15 mouse cellular contexts compared by ENCODE assay signal in the genomic region with DNA sequence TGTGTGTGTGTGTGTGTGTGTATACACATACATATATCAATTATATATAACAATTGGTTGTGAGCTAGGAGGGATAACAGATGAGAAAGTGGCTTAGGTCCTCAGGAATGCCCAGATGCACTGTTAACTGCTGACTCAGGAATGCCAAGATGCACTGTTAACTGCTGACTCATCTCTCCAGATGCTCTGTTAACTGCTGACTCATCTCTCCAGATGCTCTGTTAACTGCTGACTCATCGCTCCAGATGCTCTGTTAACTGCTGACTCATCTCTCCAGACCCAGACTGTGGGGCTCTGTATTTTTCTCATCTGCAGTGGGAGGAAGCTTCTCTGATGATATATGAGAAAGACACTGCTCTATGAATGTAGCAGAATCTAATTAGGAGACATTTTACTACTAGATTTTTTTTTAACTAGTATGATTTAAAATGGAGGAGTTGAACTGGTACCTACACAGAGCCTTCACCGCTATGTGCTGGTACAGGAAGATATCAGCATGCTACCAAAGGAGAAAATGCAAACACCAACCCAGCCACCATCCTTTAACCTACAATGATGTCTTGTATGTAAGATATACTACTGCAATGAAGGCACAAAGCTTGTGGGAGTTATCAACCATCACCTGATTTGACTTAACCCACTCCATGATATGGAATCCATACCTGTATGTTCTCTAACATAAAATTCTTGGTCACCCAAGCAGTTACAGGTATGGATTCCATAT.
A peak's percentile ranks its signal among the peaks of the same experiment; 100 is the strongest.
DNase-seq lines count a peak whose midpoint lies in the region; ATAC-seq lines count a peak whose summit lies in the region.
"Had no signal": no experiment of that assay in that cellular context is flagged by ENCODE, and none has a peak within 500 bp of the region (broad histone marks: within the 10 kb centered on the region; RNA-seq: fewer than 3 reads in every experiment).

No protein-coding gene starts in this region.

- no peaks in the 10 kb centered on the region for H3K9me3 ChIP-seq in kidney, embryonic 14.5 days (ENCODE audit: control insufficient read depth, low read length)
- H3K9me3 ChIP-seq: lung, embryonic 15.5 days; midbrain, embryonic 12.5 days; neural tube, embryonic 12.5 days had no signal

- no peaks in the 10 kb centered on the region for H3K36me3 ChIP-seq in kidney, embryonic 14.5 days (ENCODE audit: control insufficient read depth, insufficient read depth, low read length)
- H3K36me3 ChIP-seq: lung, embryonic 15.5 days; midbrain, embryonic 12.5 days; neural tube, embryonic 12.5 days had no signal

- no peak overlapping the region for H3K27ac ChIP-seq in kidney, embryonic 14.5 days (ENCODE audit: low read depth, low read length)
- H3K27ac ChIP-seq: gastrocnemius, adult 2 months; lung, embryonic 15.5 days; midbrain, embryonic 12.5 days; neural tube, embryonic 12.5 days had no signal

- H3K4me1 ChIP-seq in kidney, embryonic 14.5 days (ENCODE audit: control insufficient read depth, insufficient read depth, low read length) = no peaks in the 10 kb centered on the region
- H3K4me1 ChIP-seq: lung, embryonic 15.5 days; midbrain, embryonic 12.5 days; neural tube, embryonic 12.5 days had no signal

- 93% methylated on average over 2 of the region's 2 CpGs for WGBS in kidney, embryonic 14.5 days

- peak; percentile 91 for ATAC-seq in erythroid progenitor cell, adult 5-6 weeks (replicated peaks; ENCODE audit: low FRiP score, poor library complexity, severe bottlenecking)
- no peak for ATAC-seq in kidney, embryonic 14.5 days (ENCODE audit: low FRiP score, low TSS enrichment)

- no peak overlapping the region for H3K4me3 ChIP-seq in kidney, embryonic 14.5 days (ENCODE audit: low read length)
- H3K4me3 ChIP-seq: gastrocnemius, adult 2 months; lung, embryonic 15.5 days; midbrain, embryonic 12.5 days; neural tube, embryonic 12.5 days had no signal

- DNase-seq in adrenal gland, adult (ENCODE audit: inconsistent age in 2 of 2, low spot score in 1 of 2) = peak; percentile 4 to 21
- no peak for DNase-seq in adrenal gland, postnatal 14 days
- peak; percentile 41 for DNase-seq in right cerebral cortex, adult 18-20 months
- DNase-seq in right cerebral cortex, postnatal 10 days (ENCODE audit: low spot score in 2 of 2) = no peak
- DNase-seq in lung, postnatal 25 days (ENCODE audit: low spot score) = no peak
- no peak for DNase-seq in urinary bladder, adult 2 months (ENCODE audit: low spot score)
- DNase-seq: cerebellum, postnatal 36 days; gastrocnemius, adult 2 months; retina, postnatal 1 day; thymus, postnatal 25 days had no signal

- no peak overlapping the region for H3K4me2 ChIP-seq in kidney, embryonic 14.5 days (replicated peaks; ENCODE audit: low read depth, low read length)
- H3K4me2 ChIP-seq: lung, embryonic 15.5 days; midbrain, embryonic 12.5 days; neural tube, embryonic 12.5 days had no signal

- no peak overlapping the region for H3K9ac ChIP-seq in kidney, embryonic 14.5 days (ENCODE audit: low read depth, low read length)
- H3K9ac ChIP-seq: lung, embryonic 15.5 days; midbrain, embryonic 12.5 days; neural tube, embryonic 12.5 days had no signal

- no peaks in the 10 kb centered on the region for H3K27me3 ChIP-seq in kidney, embryonic 14.5 days (ENCODE audit: control insufficient read depth, insufficient read depth, low read length)
- H3K27me3 ChIP-seq: lung, embryonic 15.5 days; midbrain, embryonic 12.5 days; neural tube, embryonic 12.5 days had no signal

Comparison
In these comparisons a context has a peak if more than half of its experiments do, and no peak if none do; other contexts are left out.
1. DNase-seq: peak in adrenal gland, adult (2 of 2) and right cerebral cortex, adult 18-20 months (single experiment); none in adrenal gland, postnatal 14 days (single experiment), right cerebral cortex, postnatal 10 days (0 of 2), lung, postnatal 25 days (single experiment) and urinary bladder, adult 2 months (single experiment).